Mouse (Mus musculus): ENCODE data around the gene Corin. TPM values are rescaled to one million over a fixed set of nuclear protein-coding genes. Genes with fewer than 3 reads are reported as not detected.

Corin gene
- polyA plus RNA-seq, 1 experiment from 2014 or later, result 1.4 TPM

- no peaks in the 10 kb centered on the region for H3K27me3 ChIP-seq (ENCODE audit: control insufficient read depth, insufficient read depth, low read length)
- H3K4me3 ChIP-seq (ENCODE audit: low read depth, low read length), result no peak overlapping the region
- H3K9me3 ChIP-seq (ENCODE audit: control insufficient read depth, low read depth, low read length), result no peaks in the 10 kb centered on the region
- WGBS, result 81% methylated on average over 4 of the region's 4 CpGs
- no peak overlapping the region for H3K27ac ChIP-seq (ENCODE audit: low read length)
- H3K9ac ChIP-seq (replicated peaks; ENCODE audit: low read depth, low read length), result no peak overlapping the region
- ATAC-seq (ENCODE audit: insufficient number of reproducible peaks, insufficient read depth, low FRiP score, low read depth), result no peak
- H3K4me2 ChIP-seq (replicated peaks; ENCODE audit: low read depth, low read length), result no peak overlapping the region
- no peaks in the 10 kb centered on the region for H3K4me1 ChIP-seq (ENCODE audit: control insufficient read depth, insufficient read depth, low read length)
- H3K36me3 ChIP-seq (ENCODE audit: control insufficient read depth, insufficient read depth, low read length), result no peaks in the 10 kb centered on the region
Measured at GRCm38 (mm10) chr5:72496756-72497155, 7.5 kb downstream of the Corin start.

- Histone ChIP-seq H3K36me3 (ENCODE audit: control insufficient read depth, insufficient read depth, low read length) (no peaks in the 10 kb centered on the region), H3K9ac (replicated peaks; ENCODE audit: low read depth, low read length) (no peak overlapping the region), H3K4me2 (replicated peaks; ENCODE audit: low read depth, low read length) (no peak overlapping the region), H3K9me3 (ENCODE audit: control insufficient read depth, low read depth, low read length) (no peaks in the 10 kb centered on the region), H3K4me1 (ENCODE audit: control insufficient read depth, insufficient read depth, low read length) (no peaks in the 10 kb centered on the region), H3K27ac (ENCODE audit: low read length) (no peak overlapping the region), H3K4me3 (ENCODE audit: low read depth, low read length) (no peak overlapping the region), H3K27me3 (ENCODE audit: control insufficient read depth, insufficient read depth, low read length) (no peaks in the 10 kb centered on the region)
- WGBS, result 75% methylated on average over 7 of the region's 7 CpGs
- no peak for ATAC-seq (ENCODE audit: insufficient number of reproducible peaks, insufficient read depth, low FRiP score, low read depth)
Measured at GRCm38 (mm10) chr5:72493906-72494305, 10.4 kb downstream of the Corin start.

DNA sequence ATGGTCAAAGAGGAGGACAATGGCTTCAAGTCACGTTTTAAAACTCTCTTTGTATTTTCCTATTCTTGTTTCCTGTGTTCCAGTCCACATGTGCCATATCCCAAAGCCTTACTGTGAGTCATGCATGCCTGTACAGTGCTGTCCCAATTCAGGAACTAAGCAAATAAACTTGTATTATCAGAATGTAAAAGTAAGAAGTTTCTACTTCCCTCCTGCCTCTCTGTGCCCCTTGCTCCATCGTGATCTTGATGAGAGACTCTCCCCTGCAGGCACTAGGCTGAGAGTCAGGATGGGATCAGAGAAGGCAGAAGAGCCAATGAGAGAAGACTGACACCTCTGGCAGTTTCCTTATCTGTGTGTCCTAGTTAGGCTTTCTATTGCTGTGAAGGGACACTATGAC lies 13.0 kb downstream of the Corin start:
- Histone ChIP-seq H3K4me3 (ENCODE audit: low read depth, low read length) (no peak overlapping the region), H3K4me2 (replicated peaks; ENCODE audit: low read depth, low read length) (no peak overlapping the region), H3K27ac (ENCODE audit: low read length) (no peak overlapping the region), H3K9me3 (ENCODE audit: control insufficient read depth, low read depth, low read length) (no peaks in the 10 kb centered on the region), H3K4me1 (ENCODE audit: control insufficient read depth, insufficient read depth, low read length) (no peaks in the 10 kb centered on the region), H3K36me3 (ENCODE audit: control insufficient read depth, insufficient read depth, low read length) (no peaks in the 10 kb centered on the region), H3K27me3 (ENCODE audit: control insufficient read depth, insufficient read depth, low read length) (no peaks in the 10 kb centered on the region), H3K9ac (replicated peaks; ENCODE audit: low read depth, low read length) (no peak overlapping the region)
- ATAC-seq (ENCODE audit: insufficient number of reproducible peaks, insufficient read depth, low FRiP score, low read depth), result no peak
- WGBS, result 43% methylated on average over 2 of the region's 2 CpGs

DNA sequence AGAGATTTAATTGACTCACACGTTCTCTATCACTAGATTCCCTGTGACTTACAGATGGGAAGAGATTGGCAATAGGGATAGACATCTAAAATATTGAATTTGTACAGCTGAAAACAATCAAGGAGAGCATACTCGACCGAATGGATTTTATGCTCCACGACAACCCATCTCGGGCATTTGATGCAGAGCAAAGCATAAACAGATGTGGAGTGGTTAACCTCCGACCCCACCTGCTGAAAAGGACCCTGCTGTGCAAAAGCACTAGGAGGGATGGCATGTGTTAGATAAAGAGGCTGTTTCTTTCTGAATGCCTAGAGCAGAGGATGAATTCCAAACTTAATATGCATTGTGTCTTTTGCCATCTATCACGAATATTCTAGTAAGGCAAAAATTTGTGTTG lies 23.8 kb downstream of the Corin start:
- Histone ChIP-seq H3K4me1 (ENCODE audit: control insufficient read depth, insufficient read depth, low read length) (no peaks in the 10 kb centered on the region), H3K36me3 (ENCODE audit: control insufficient read depth, insufficient read depth, low read length) (no peaks in the 10 kb centered on the region), H3K9ac (replicated peaks; ENCODE audit: low read depth, low read length) (no peak overlapping the region), H3K4me3 (ENCODE audit: low read depth, low read length) (no peak overlapping the region), H3K4me2 (replicated peaks; ENCODE audit: low read depth, low read length) (no peak overlapping the region), H3K9me3 (ENCODE audit: control insufficient read depth, low read depth, low read length) (no peaks in the 10 kb centered on the region), H3K27me3 (ENCODE audit: control insufficient read depth, insufficient read depth, low read length) (no peaks in the 10 kb centered on the region), H3K27ac (ENCODE audit: low read length) (no peak overlapping the region)
- ATAC-seq (ENCODE audit: insufficient number of reproducible peaks, insufficient read depth, low FRiP score, low read depth), result no peak
- WGBS, result 35% methylated on average over 7 of the region's 7 CpGs

- Histone ChIP-seq H3K36me3 (ENCODE audit: control insufficient read depth, insufficient read depth, low read length) (no peaks in the 10 kb centered on the region), H3K27me3 (ENCODE audit: control insufficient read depth, insufficient read depth, low read length) (no peaks in the 10 kb centered on the region), H3K9ac (replicated peaks; ENCODE audit: low read depth, low read length) (no peak overlapping the region), H3K4me2 (replicated peaks; ENCODE audit: low read depth, low read length) (no peak overlapping the region), H3K4me1 (ENCODE audit: control insufficient read depth, insufficient read depth, low read length) (0 out of 2 replicates have a peak, but pooled peaks cover 3% of the 10 kb centered on the region), H3K9me3 (ENCODE audit: control insufficient read depth, low read depth, low read length) (no peaks in the 10 kb centered on the region), H3K4me3 (ENCODE audit: low read depth, low read length) (no peak overlapping the region), H3K27ac (ENCODE audit: low read length) (no peak overlapping the region)
- ATAC-seq (ENCODE audit: insufficient number of reproducible peaks, insufficient read depth, low FRiP score, low read depth), result no peak
- WGBS, result 24% methylated on average over 12 of the region's 12 CpGs
Measured at GRCm38 (mm10) chr5:72472317-72473009, 31.8 kb downstream of the Corin start.

DNA sequence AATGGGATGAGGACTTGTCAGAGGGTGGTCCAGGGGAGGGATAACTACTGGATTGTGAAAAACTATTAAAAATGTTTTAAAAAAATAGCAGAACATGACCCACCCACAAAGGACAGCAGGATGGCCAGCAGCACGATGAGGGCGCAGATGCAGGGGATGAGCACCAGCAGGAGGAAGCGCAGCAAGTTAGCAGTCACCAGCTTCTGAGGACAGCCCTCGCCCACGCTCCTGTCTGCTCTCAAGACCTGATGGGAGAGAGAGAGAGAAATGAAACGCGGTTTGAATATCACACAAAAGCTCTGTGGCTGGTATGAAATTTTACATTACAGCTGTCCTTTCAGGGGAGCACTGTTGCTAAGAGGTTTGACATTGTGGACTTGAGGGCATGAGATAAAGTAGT lies 32.5 kb downstream of the Corin start:
- 55% methylated on average over 7 of the region's 7 CpGs for WGBS
- Histone ChIP-seq H3K27me3 (ENCODE audit: control insufficient read depth, insufficient read depth, low read length) (no peaks in the 10 kb centered on the region), H3K4me1 (ENCODE audit: control insufficient read depth, insufficient read depth, low read length) (0 out of 2 replicates have a peak, but pooled peaks cover 3% of the 10 kb centered on the region), H3K9ac (replicated peaks; ENCODE audit: low read depth, low read length) (no peak overlapping the region), H3K4me3 (ENCODE audit: low read depth, low read length) (no peak overlapping the region), H3K4me2 (replicated peaks; ENCODE audit: low read depth, low read length) (no peak overlapping the region), H3K27ac (ENCODE audit: low read length) (no peak overlapping the region), H3K36me3 (ENCODE audit: control insufficient read depth, insufficient read depth, low read length) (no peaks in the 10 kb centered on the region), H3K9me3 (ENCODE audit: control insufficient read depth, low read depth, low read length) (no peaks in the 10 kb centered on the region)
- ATAC-seq (ENCODE audit: insufficient number of reproducible peaks, insufficient read depth, low FRiP score, low read depth), result no peak

- Histone ChIP-seq H3K4me2 (replicated peaks; ENCODE audit: low read depth, low read length) (no peak overlapping the region), H3K9me3 (ENCODE audit: control insufficient read depth, low read depth, low read length) (no peaks in the 10 kb centered on the region), H3K36me3 (ENCODE audit: control insufficient read depth, insufficient read depth, low read length) (no peaks in the 10 kb centered on the region), H3K4me3 (ENCODE audit: low read depth, low read length) (no peak overlapping the region), H3K4me1 (ENCODE audit: control insufficient read depth, insufficient read depth, low read length) (no peaks in the 10 kb centered on the region), H3K27me3 (ENCODE audit: control insufficient read depth, insufficient read depth, low read length) (no peaks in the 10 kb centered on the region), H3K27ac (ENCODE audit: low read length) (no peak overlapping the region), H3K9ac (replicated peaks; ENCODE audit: low read depth, low read length) (no peak overlapping the region)
- no peak for ATAC-seq (ENCODE audit: insufficient number of reproducible peaks, insufficient read depth, low FRiP score, low read depth)
- 73% methylated on average over 3 of the region's 3 CpGs for WGBS
Measured at GRCm38 (mm10) chr5:72464932-72465331, 39.3 kb downstream of the Corin start.

DNA sequence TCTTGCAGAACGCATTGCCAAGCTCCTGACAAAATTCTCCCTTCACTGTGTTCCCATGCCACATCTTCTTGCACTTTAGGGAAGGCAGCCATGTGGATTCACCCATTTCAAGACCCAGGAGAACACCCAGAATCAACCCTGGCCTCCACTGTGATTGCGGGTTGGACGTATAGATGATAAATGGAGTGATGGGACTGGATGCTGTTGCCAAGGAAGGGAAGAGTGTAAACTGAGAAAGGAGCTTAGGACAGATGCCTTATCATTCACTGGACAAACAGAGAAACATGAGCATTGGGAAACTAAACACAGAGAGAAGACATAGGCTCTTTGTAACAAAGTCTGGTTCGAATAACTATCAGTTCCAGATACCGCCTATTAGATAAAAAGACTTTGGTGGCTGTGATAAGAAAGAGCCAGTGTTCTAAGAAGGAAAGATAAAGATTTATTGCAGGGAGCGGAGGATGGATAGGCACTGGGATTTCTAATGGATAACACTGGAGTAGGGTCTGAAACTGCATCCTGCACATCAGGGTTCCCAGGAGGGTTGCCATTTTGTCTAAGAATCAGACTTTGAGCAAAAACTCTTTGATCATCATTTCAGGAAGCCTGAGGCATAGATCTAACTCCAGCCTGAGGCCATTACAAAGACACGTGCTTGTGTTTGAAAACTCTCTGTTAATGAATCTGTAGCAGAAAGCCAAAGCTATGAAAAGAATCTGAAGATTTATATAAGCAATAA lies 44.7 kb downstream of the Corin start:
- H3K27ac ChIP-seq (ENCODE audit: low read length), result no peak overlapping the region
- H3K36me3 ChIP-seq (ENCODE audit: control insufficient read depth, insufficient read depth, low read length), result no peaks in the 10 kb centered on the region
- no peaks in the 10 kb centered on the region for H3K4me1 ChIP-seq (ENCODE audit: control insufficient read depth, insufficient read depth, low read length)
- H3K27me3 ChIP-seq (ENCODE audit: control insufficient read depth, insufficient read depth, low read length), result no peaks in the 10 kb centered on the region
- no peaks in the 10 kb centered on the region for H3K9me3 ChIP-seq (ENCODE audit: control insufficient read depth, low read depth, low read length)
- no peak overlapping the region for H3K9ac ChIP-seq (replicated peaks; ENCODE audit: low read depth, low read length)
- no peak for ATAC-seq (ENCODE audit: insufficient number of reproducible peaks, insufficient read depth, low FRiP score, low read depth)
- 59% methylated on average over 7 of the region's 7 CpGs for WGBS
- no peak overlapping the region for H3K4me2 ChIP-seq (replicated peaks; ENCODE audit: low read depth, low read length)
- H3K4me3 ChIP-seq (ENCODE audit: low read depth, low read length), result no peak overlapping the region
